Mouse (Mus musculus) MEL (cell line): ENCODE results near the gene Ano2.

Experiments used
- CTCF ChIP-seq, 3 experiments: IDR thresholded peaks in 2 of 3; conservative IDR thresholded peaks in 1 of 3; 2 replicates each; pipeline ENCODE4 v1.5.1; 2011 to 2012; ENCODE audit warnings: low read length in 3 of 3, low read depth in 2 of 3, mild to moderate bottlenecking in 2 of 3, improper control_type of control experiment in 1 of 3, inconsistent platforms in 1 of 3, mixed read lengths in 1 of 3, moderate library complexity in 1 of 3; ENCODE audit not compliant: control insufficient read depth in 1 of 3, insufficient read depth in 1 of 3, poor library complexity in 1 of 3, severe bottlenecking in 1 of 3
- E2F4 ChIP-seq: IDR thresholded peaks from 2 replicates; pipeline ENCODE4 v1.6.1; 2011; ENCODE audit warnings: low read depth, low read length, improper control_type of control experiment, borderline replicate concordance
- EP300 ChIP-seq, 2 experiments: IDR thresholded peaks; 2 replicates each; pipeline ENCODE4 v1.6.1; 2011; ENCODE audit warnings: improper control_type of control experiment in 2 of 2, low read length in 2 of 2, low read depth in 1 of 2, mild to moderate bottlenecking in 1 of 2
- HCFC1 ChIP-seq: IDR thresholded peaks from 2 replicates; pipeline ENCODE4 v1.6.1; 2012; ENCODE audit warnings: low read depth, mild to moderate bottlenecking, inconsistent platforms, low read length, improper control_type of control experiment, moderate library complexity
- MXI1 ChIP-seq: IDR thresholded peaks from 2 replicates; pipeline ENCODE4 v1.6.1; 2011; ENCODE audit warnings: mild to moderate bottlenecking, low read depth, low read length, improper control_type of control experiment
- POLR2A ChIP-seq, 2 experiments: IDR thresholded peaks; 2 replicates each; pipeline ENCODE4 v1.6.1; 2011 to 2012; ENCODE audit warnings: low read length in 2 of 2, mild to moderate bottlenecking in 2 of 2, control low read depth in 1 of 2, improper control_type of control experiment in 1 of 2, low read depth in 1 of 2, moderate library complexity in 1 of 2; ENCODE audit not compliant: control insufficient read depth in 1 of 2, insufficient read depth in 1 of 2, poor library complexity in 1 of 2
- POLR2AphosphoS2 ChIP-seq: IDR thresholded peaks from 2 replicates; pipeline ENCODE4 v1.6.1; 2011; ENCODE audit warnings: low read length, improper control_type of control experiment
- RCOR1 ChIP-seq: IDR thresholded peaks from 2 replicates; pipeline ENCODE4 v1.6.1; 2012; ENCODE audit warnings: low read depth, mild to moderate bottlenecking, inconsistent platforms, low read length, improper control_type of control experiment
- ZNF384 ChIP-seq: IDR thresholded peaks from 2 replicates; pipeline ENCODE4 v1.6.1; 2012; ENCODE audit warnings: low read depth, mild to moderate bottlenecking, inconsistent platforms, low read length, improper control_type of control experiment

- TF ChIP-seq EP300 (IDR thresholded peaks at IDR 0.05; ENCODE audit: low read depth in 1 of 2, low read length in 2 of 2): no peak
- TF ChIP-seq RCOR1: no peak
- TF ChIP-seq MXI1: no peak
- TF ChIP-seq CTCF (IDR thresholded peaks at IDR 0.05 in 2 of 3, conservative IDR thresholded peaks at IDR 0.05 in 1 of 3; ENCODE audit: control insufficient read depth in 1 of 3, insufficient read depth in 1 of 3, low read depth in 2 of 3, low read length in 3 of 3, poor library complexity in 1 of 3, severe bottlenecking in 1 of 3): no peak
- no peak for TF ChIP-seq ZNF384
- TF ChIP-seq HCFC1: no peak
- no peak for TF ChIP-seq POLR2A (IDR thresholded peaks at IDR 0.05; ENCODE audit: control insufficient read depth in 1 of 2, insufficient read depth in 1 of 2, low read depth in 1 of 2, low read length in 2 of 2, poor library complexity in 1 of 2)
- TF ChIP-seq E2F4: no peak
- no peak for TF ChIP-seq POLR2AphosphoS2
These were observed 37.3 kb downstream of the Ano2 start for GRCm38 (mm10) chr6:125727484-125727911.
